Mouse (Mus musculus): Measurements from ENCODE around the gene Fahd1.

DNA sequence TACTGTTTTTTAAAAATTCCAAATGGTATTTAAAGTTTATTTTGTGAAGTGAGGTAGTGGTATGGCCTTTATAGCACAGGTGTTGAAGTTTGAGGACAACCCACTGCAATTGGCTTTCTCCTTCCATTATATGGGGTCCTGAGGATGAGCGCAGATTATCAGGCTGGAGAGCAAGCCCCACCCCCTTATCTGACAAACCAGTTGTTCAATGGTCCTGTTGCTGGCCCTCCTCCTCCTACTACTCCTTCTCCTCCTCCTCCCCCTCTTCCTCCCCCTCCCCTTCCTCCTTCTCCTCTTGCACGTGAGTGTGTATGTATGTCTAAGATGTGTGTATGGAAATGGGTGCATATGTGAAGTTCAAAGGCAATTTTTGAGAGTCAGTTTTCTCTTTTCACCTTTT is 37.9 kb downstream of the Fahd1 start:
- TF ChIP-seq POLR2A (IDR thresholded peaks at IDR 0.05; ENCODE audit: control insufficient read depth, extremely low read depth, insufficient read depth, low read length, poor library complexity) (no peak), CTCF (IDR thresholded peaks at IDR 0.05; ENCODE audit: borderline replicate concordance, control insufficient read depth, extremely low read depth, insufficient read depth, low read length, poor library complexity) (no peak)
